Mouse (Mus musculus) spleen, postnatal 4 days (tissue): ENCODE results near the gene Ces1e.

Experiments
- DNase-seq, 2 experiments: peaks; one replicate each; pipeline ENCODE4 v3.0.0; 2022; ENCODE audit warnings: low spot score in 2 of 2

Ces1e gene

DNA sequence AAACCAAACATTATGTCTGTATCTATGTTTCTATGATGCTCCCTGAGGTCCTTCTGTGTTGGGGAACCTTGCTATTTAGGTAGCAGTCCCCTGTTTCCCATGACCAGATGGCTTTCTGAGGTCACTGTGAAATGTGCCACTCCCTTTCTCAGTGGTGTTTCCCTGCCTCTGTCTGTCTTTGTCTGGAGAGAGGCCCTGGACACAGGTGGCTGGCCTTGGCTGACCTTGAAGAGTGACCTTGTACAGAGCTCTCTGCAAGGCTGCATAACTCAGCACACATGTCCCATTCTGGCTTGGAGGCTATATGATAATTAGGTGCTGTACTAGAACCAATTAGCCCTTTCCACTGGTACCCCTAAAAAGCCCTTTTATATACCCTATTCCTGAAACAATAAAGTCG lies 52.8 kb downstream of the Ces1e start:
- no peak for DNase-seq

DNA sequence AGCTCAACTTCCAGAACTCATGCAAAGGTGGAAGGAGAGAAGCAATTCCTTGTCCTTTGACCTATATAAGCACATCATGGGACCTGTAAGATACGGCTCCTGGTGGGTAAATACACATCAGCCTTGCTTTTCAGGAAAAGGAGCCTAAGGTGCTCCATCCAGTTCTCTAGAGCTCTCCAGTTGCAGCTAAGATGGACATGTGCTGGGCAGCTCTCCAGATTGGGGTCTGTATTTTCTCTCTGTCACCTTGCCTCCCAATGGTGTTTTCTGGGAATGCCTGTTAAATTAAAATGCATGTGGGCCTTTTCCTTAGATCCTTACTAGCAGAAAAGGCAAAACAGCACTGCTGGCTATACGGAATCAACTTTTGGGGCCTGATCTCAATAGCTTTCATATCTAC lies 54.9 kb downstream of the Ces1e start:
- DNase-seq = no peak

DNA sequence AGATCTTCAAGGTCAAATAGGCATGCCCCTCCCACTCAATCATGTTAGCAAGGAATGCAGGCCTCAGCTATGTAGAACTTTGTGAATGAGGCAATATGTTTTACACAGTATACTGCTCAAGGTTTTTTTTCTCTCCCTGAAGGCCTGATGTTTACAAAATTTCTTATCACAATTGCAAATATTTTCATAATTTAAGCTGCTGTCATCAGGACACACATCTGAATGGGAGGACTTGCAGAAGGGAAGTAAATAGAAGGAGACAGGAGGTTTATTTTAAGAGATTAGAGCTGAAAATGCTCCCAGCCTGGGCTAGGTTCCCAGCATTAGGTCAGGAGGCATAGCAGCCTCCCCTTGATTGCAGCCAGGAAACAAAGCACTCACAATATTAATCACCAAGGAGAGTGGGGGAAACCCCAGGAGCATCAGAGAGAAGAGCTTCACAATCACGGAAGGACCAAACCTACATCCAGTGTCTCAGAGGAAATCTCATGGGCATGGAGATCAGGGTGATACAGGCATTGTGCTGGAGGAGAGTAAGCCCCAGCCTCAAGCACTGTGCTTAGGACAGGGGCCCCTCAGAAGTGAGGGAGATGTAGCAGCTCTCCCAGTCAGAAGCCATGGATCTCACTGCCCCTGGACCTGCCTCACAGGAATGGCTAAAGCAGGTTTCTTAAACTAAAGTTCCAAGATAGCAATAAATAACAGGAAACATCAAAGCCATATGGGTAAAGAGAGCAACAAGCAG lies 57.4 kb downstream of the Ces1e start:
- DNase-seq = no peak

DNA sequence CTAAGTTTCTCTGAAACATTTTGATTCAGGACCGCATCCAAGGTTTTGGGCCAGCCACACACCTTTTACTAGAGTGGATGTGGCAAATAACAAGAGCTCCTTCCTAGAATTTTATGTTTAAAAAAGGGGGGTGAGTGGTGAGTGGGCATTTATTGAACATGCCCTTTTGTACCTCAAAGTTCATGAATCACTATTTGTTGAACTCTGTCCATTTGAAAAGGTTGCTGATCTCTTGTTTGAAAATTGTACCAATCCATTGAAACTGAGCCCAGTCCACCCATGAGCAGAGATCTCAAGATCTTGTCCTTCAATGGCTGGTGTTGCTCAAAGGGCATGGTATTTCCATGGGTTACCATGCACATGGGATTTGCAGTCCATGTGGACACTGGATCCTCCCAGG lies 66.1 kb downstream of the Ces1e start:
- DNase-seq = no peak

DNA sequence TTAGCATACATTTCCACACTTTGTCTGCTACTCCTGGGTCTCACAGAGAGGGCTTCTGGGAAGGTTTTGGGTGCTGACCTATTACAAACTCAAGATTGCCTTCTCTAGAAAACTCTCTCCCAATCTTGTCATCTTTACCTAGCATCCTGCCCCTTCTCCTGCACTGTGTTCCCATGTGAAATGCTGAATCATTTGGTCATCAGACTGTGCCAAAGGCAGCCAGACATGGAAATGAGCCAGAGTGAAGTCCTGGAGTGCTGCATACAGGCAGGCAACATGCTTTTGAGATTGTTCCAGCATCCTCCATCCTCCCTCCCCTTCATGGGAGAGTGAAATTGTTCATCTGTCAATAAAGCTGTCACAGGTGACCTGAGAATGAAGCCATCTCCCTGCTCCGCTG lies 78.0 kb downstream of the Ces1e start:
- no peak for DNase-seq
